18 mouse cellular contexts compared by ENCODE assay signal in the genomic region with DNA sequence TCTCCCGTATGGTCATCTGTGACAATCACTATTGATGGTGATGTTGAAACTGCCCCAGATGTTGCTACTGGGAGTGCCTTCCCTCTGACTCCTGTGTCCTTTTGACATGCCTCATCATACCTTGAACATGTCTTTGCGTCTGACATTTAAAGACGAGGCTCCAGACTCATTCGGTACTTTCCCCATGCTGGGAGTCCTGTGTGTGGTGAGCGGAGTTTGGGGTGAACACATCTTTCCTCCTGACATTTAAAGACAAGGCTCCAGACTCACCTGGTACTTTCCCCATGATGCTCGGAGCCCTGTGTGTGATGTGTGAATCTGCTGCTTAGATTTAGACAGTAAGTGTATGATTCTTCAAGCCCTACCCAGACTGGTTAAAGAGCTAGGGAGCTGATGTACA. TPM values are rescaled to one million over a fixed set of nuclear protein-coding genes. Genes with fewer than 3 reads are reported as not detected.
DNase-seq lines count a peak whose midpoint lies in the region; ATAC-seq lines count a peak whose summit lies in the region.
"Had no signal": no experiment of that assay in that cellular context is flagged by ENCODE, and none has a peak within 500 bp of the region (broad histone marks: within the 10 kb centered on the region; RNA-seq: fewer than 3 reads in every experiment).

No protein-coding gene starts in this region.

- ATAC-seq in CD4-positive, CD25-positive, alpha-beta regulatory T cell, adult 4 months = peak; percentile 88
- ATAC-seq in activated CD4-positive, CD25-positive, alpha-beta regulatory T cell, adult 4 months = peak; percentile 90
- no peak for ATAC-seq in granulocyte monocyte progenitor cell, adult 5-6 weeks (replicated peaks; ENCODE audit: poor library complexity, severe bottlenecking)
- ATAC-seq: forebrain, embryonic 14.5 days; forebrain, postnatal 0 days; intestine, embryonic 16.5 days had no signal

- DNase-seq in naive thymus-derived CD4-positive, alpha-beta T cell, adult 2 months (ENCODE audit: low read depth) = peak; percentile 43
- DNase-seq in urinary bladder, adult 18-20 months (ENCODE audit: low spot score in 2 of 2) = no peak
- DNase-seq in gastrocnemius, adult 8-10 months (ENCODE audit: low spot score in 2 of 2) = no peak
- DNase-seq: adrenal gland, adult 2 months; adrenal gland, postnatal 14 days; cerebellum, adult 18-20 months; cerebellum, adult 9-10 months; cerebellum, postnatal 14 days; forebrain, postnatal 0 days; gastrocnemius, postnatal 10 days; gastrocnemius, postnatal 36 days; heart, adult 11 months; kidney, adult 2 months had no signal

RNA-seq across cellular contexts. Expression of a gene that starts 10.2 kb away (rescaled TPM):
- 10 to 100 TPM; 37.2 to 77.2 TPM for polyA plus RNA-seq in CD4-positive, CD25-positive, alpha-beta regulatory T cell, adult 4 months (2017; shearing (Covaris generic))
- 10 to 100 TPM; 39.5 to 45.7 TPM for polyA plus RNA-seq in activated CD4-positive, CD25-positive, alpha-beta regulatory T cell, adult 4 months (2017; shearing (Covaris generic))
- total RNA-seq in gastrocnemius, adult 8-10 months (2022) = 10 to 100 TPM; 42.1 to 62.2 (median 50.9) TPM
- 88.4 and 89.5 TPM in 2 replicates for total RNA-seq in granulocyte monocyte progenitor cell, adult 5-6 weeks (2014; fragmentation: Nextera tagmentation)
- total RNA-seq in granulocyte monocyte progenitor cell, adult 5-6 weeks (2017) = 51.5 and 52.4 TPM in 2 replicates

RNA-seq across cellular contexts. Expression of a gene that starts 10.8 kb away (rescaled TPM):
- polyA plus RNA-seq in CD4-positive, CD25-positive, alpha-beta regulatory T cell, adult 4 months (2017; shearing (Covaris generic)) = 10 to 100 TPM; 24.6 to 24.7 TPM
- polyA plus RNA-seq in activated CD4-positive, CD25-positive, alpha-beta regulatory T cell, adult 4 months (2017; shearing (Covaris generic)) = 10 to 100 TPM; 25.1 to 28.8 TPM
- 10 to 100 TPM; 49.6 to 99.2 (median 59.4) TPM for total RNA-seq in gastrocnemius, adult 8-10 months (2022)
- 20.4 and 21.3 TPM in 2 replicates for total RNA-seq in granulocyte monocyte progenitor cell, adult 5-6 weeks (2014; fragmentation: Nextera tagmentation)
- total RNA-seq in granulocyte monocyte progenitor cell, adult 5-6 weeks (2017) = 34.3 and 43.2 TPM in 2 replicates
